8 mouse cellular contexts compared by ENCODE assay signal in the genomic region with DNA sequence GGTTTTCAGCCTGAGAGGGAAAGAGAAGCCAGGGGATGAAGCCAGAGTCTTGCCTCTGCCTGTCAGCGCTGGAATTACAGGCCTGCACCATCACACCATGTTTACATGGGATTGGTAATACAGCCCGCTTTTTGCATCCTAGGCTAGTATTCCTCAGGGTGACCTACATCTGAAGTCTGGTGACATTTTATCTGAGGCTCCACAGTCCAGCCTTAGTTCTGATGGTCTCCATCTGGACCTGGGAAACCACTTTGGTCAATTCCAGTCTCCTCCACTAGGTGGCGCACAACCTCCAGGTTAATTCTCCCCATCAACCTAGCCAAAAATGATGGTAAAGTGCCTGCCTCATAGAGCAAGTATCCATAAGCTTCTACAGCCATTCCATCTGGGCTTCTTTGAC. TPM values are rescaled to one million over a fixed set of nuclear protein-coding genes. Genes with fewer than 3 reads are reported as not detected.
DNase-seq lines count a peak whose midpoint lies in the region; ATAC-seq and TF ChIP-seq lines count a peak whose summit lies in the region.

No protein-coding gene starts in this region.

- H3K4me3 ChIP-seq in cerebellum, adult 2 months (replicated peaks; ENCODE audit: insufficient read depth, low read depth, low read length): no peak overlapping the region
- no peak overlapping the region for H3K4me3 ChIP-seq in hindbrain, postnatal 0 days (ENCODE audit: low read length)

- peak; percentile 93 for TF ChIP-seq CTCF in Patski (IDR thresholded peaks at IDR 0.05)
- TF ChIP-seq CTCF in cerebellum, adult 2 months (IDR thresholded peaks at IDR 0.05; ENCODE audit: borderline replicate concordance, insufficient read depth, low read depth, low read length): peak; percentile 86
- TF ChIP-seq CTCF in hindbrain, postnatal 0 days (IDR thresholded peaks at IDR 0.05; ENCODE audit: low read depth): peak; percentile 97

- no peaks in the 10 kb centered on the region for H3K27me3 ChIP-seq in Patski
- H3K27me3 ChIP-seq in cerebellum, adult 2 months (ENCODE audit: control insufficient read depth, insufficient read depth, low read length): no peaks in the 10 kb centered on the region
- H3K27me3 ChIP-seq in hindbrain, postnatal 0 days (ENCODE audit: insufficient read depth, low read length): no peaks in the 10 kb centered on the region

- H3K9me3 ChIP-seq in hindbrain, postnatal 0 days (ENCODE audit: low read length): no peaks in the 10 kb centered on the region

- peak; percentile 27 for DNase-seq in Patski (ENCODE audit: low read depth, low spot score)
- DNase-seq in cerebellum, adult 2 months: peak; percentile 81 to 92
- DNase-seq in hindbrain, postnatal 0 days (ENCODE audit: low spot score): peak; percentile 88
- DNase-seq in layer of hippocampus, postnatal 36 days: peak; percentile 68 to 81
- DNase-seq in retina, postnatal 7 days (ENCODE audit: low read depth, low spot score): peak; percentile 79
- DNase-seq in urinary bladder, postnatal 10 days (ENCODE audit: low spot score): peak; percentile 74

- POLR2A ChIA-PET in Patski (lab: Charles Lee): no interaction called here

- WGBS in cerebellum, adult 2 months: 36% methylated on average over 3 of the region's 3 CpGs
- WGBS in hindbrain, postnatal 0 days: 42% methylated on average over 3 of the region's 3 CpGs

- ATAC-seq in Patski: peak; percentile 44
- ATAC-seq in frontal cortex, adult (ENCODE audit: low TSS enrichment): peak; percentile 59; the same call in 1 of the 2 replicates
- ATAC-seq in hindbrain, postnatal 0 days: peak; percentile 64
- peak; percentile 73 for ATAC-seq in megakaryocyte, adult 5-6 weeks (ENCODE audit: poor library complexity, severe bottlenecking)

- H3K27ac ChIP-seq in cerebellum, adult 2 months (ENCODE audit: insufficient read depth, low read length): no peak overlapping the region
- H3K27ac ChIP-seq in hindbrain, postnatal 0 days: no peak overlapping the region

- no peak overlapping the region for H3K9ac ChIP-seq in hindbrain, postnatal 0 days (replicated peaks; ENCODE audit: low read length)

- no peak for TF ChIP-seq POLR2A in cerebellum, adult 2 months (IDR thresholded peaks at IDR 0.05; ENCODE audit: borderline replicate concordance, insufficient read depth, low read length)

- CTCF ChIA-PET in Patski (lab: Charles Lee): interaction anchor here (0.7 to 2.6 kb wide), 10 partner anchors 9 to 146 kb away, joined by 3 to 7 read pairs (median 4); a partner anchor contains a TSS

- H3K4me1 ChIP-seq in cerebellum, adult 2 months (ENCODE audit: control insufficient read depth, insufficient read depth, low read length): peaks cover 4% of the 10 kb centered on the region
- no peaks in the 10 kb centered on the region for H3K4me1 ChIP-seq in hindbrain, postnatal 0 days (ENCODE audit: insufficient read depth, low read length)

- in situ Hi-C loops in Patski (cut with MboI; ENCODE audit: low pct_unique_long_range_greater_than_20kb): no loop called here

- H3K36me3 ChIP-seq in hindbrain, postnatal 0 days (ENCODE audit: insufficient read depth, low read length): peaks cover 36% of the 10 kb centered on the region

- H3K4me2 ChIP-seq in hindbrain, postnatal 0 days (ENCODE audit: low read depth, low read length): no peak overlapping the region

RNA-seq across cellular contexts. Expression of a gene that starts 15.3 kb away (rescaled TPM):
- polyA plus RNA-seq in Patski (2021): 34.8 TPM
- 50.3 and 52.8 TPM in 2 replicates for polyA plus RNA-seq in cerebellum, adult 2 months (2012; rRNA removed)
- 60.3 and 60.5 TPM in 2 replicates for total RNA-seq in hindbrain, postnatal 0 days (2014; rRNA removed)
- polyA plus RNA-seq in hindbrain, postnatal 0 days (2015; fragmentation: Nextera tagmentation; extraction: Ambion mirVana): 16.2 and 18.1 TPM in 2 replicates
- total RNA-seq in layer of hippocampus, postnatal 36 days (2021): 100 to 1,000 TPM in 1 of 2 experiments, 10 to 100 TPM in 1; 90.6 to 102 TPM
- total RNA-seq in megakaryocyte, adult 5-6 weeks (2015): 11.4 and 14.7 TPM in 2 replicates
- total RNA-seq in megakaryocyte, adult 5-6 weeks (2017): 6.4 and 9.4 TPM in 2 replicates

RNA-seq across cellular contexts. Expression of a gene that starts 19.8 kb away (rescaled TPM):
- not detected for polyA plus RNA-seq in Patski (2021)
- 0.21 and 0.57 TPM in 2 replicates for polyA plus RNA-seq in cerebellum, adult 2 months (2012; rRNA removed)
- total RNA-seq in hindbrain, postnatal 0 days (2014; rRNA removed): 0.61 and 1.3 TPM in 2 replicates
- polyA plus RNA-seq in hindbrain, postnatal 0 days (2015; fragmentation: Nextera tagmentation; extraction: Ambion mirVana): 2.0 and 2.3 TPM in 2 replicates
- under 1 TPM; 0.18 to 0.20 TPM for total RNA-seq in layer of hippocampus, postnatal 36 days (2021)
- total RNA-seq in megakaryocyte, adult 5-6 weeks (2015): 0.09 and 0.14 TPM in 2 replicates
- 0.28 and 0.62 TPM in 2 replicates for total RNA-seq in megakaryocyte, adult 5-6 weeks (2017)

RNA-seq across cellular contexts. Expression of a gene that starts 38.8 kb away (rescaled TPM):
- polyA plus RNA-seq in Patski (2021): not detected
- polyA plus RNA-seq in cerebellum, adult 2 months (2012; rRNA removed): 0.08 and 0.11 TPM in 2 replicates
- total RNA-seq in hindbrain, postnatal 0 days (2014; rRNA removed): 3.9 and 27.4 TPM in 2 replicates
- 0.14 and 0.30 TPM in 2 replicates for polyA plus RNA-seq in hindbrain, postnatal 0 days (2015; fragmentation: Nextera tagmentation; extraction: Ambion mirVana)
- under 1 TPM in 1 of 2 experiments, not detected in 1; 0.27 TPM for total RNA-seq in layer of hippocampus, postnatal 36 days (2021)
- 0.14 and 0.18 TPM in 2 replicates for total RNA-seq in megakaryocyte, adult 5-6 weeks (2015)
- 0.26 and 0.45 TPM in 2 replicates for total RNA-seq in megakaryocyte, adult 5-6 weeks (2017)

RNA-seq across cellular contexts. Expression of a gene that starts 39.4 kb away (rescaled TPM):
- 44.0 TPM for polyA plus RNA-seq in Patski (2021)
- 1.7 and 2.1 TPM in 2 replicates for polyA plus RNA-seq in cerebellum, adult 2 months (2012; rRNA removed)
- total RNA-seq in hindbrain, postnatal 0 days (2014; rRNA removed): 2.3 and 2.9 TPM in 2 replicates
- 1.7 and 2.7 TPM in 2 replicates for polyA plus RNA-seq in hindbrain, postnatal 0 days (2015; fragmentation: Nextera tagmentation; extraction: Ambion mirVana)
- 1 to 10 TPM; 3.1 to 3.4 TPM for total RNA-seq in layer of hippocampus, postnatal 36 days (2021)
- total RNA-seq in megakaryocyte, adult 5-6 weeks (2015): 0.09 TPM in 1 of 2 replicates, not detected in the other
- not detected in 2 replicates for total RNA-seq in megakaryocyte, adult 5-6 weeks (2017)

Comparison
In these comparisons a context has a peak if more than half of its experiments do, and no peak if none do; other contexts are left out.
1. DNase-seq: peak in every context shown above with its lines; median percentile 88 in hindbrain, postnatal 0 days; 86 in cerebellum, adult 2 months; 79 in retina, postnatal 7 days; 74 in layer of hippocampus, postnatal 36 days; 74 in urinary bladder, postnatal 10 days; 27 in Patski.